Mouse (Mus musculus) macrophage (primary cell): ENCODE results near the gene Tnrc18. TPM values are rescaled to one million over a fixed set of nuclear protein-coding genes. Genes with fewer than 3 reads are reported as not detected.

Source experiments
- H3K27ac ChIP-seq: fragments of 350-480 bp; formaldehyde crosslinking; 2 replicates; pipeline ENCODE4 v1.9.0; 2021
- H3K36me3 ChIP-seq: fragments of 350-480 bp; formaldehyde crosslinking; 2 replicates; pipeline ENCODE4 v1.9.0; 2021; ENCODE audit errors: inconsistent target
- H3K4me3 ChIP-seq: fragments of 350-480 bp; formaldehyde crosslinking; 2 replicates; pipeline ENCODE4 v1.9.0; 2021; ENCODE audit errors: inconsistent target
- H3K79me2 ChIP-seq: fragments of 350-480 bp; formaldehyde crosslinking; 2 replicates; pipeline ENCODE4 v1.9.0; 2021; ENCODE audit errors: inconsistent target
- WGBS: methylation state at CpG from one replicate; pipeline ENCODE4 v1.1.7; 2026; ENCODE audit warnings: inconsistent platforms; ENCODE audit not compliant: missing documents; 5-methylcytosine and 5-hydroxymethylcytosine counted together
- polyA plus RNA-seq: library from polyadenylated mRNA; stranded (reverse); fragments of 250-400 nt; gene quantifications from 3 replicates; pipeline ENCODE4 v1.2.4, GENCODE M21; 2018; ENCODE audit warnings: inconsistent platforms

The Tnrc18 gene
- polyA plus RNA-seq, 1 experiment from 2014 or later: 25.5 TPM

GRCm38 (mm10) chr5:142764306-142764705 is 53.2 kb downstream of the Tnrc18 start:
- H3K79me2 ChIP-seq: peaks cover 62% of the 10 kb centered on the region
- H3K4me3 ChIP-seq: no peak overlapping the region
- H3K27ac ChIP-seq: no peak overlapping the region
- WGBS: 53% methylated on average over 9 of the region's 11 CpGs
- H3K36me3 ChIP-seq: peaks cover 81% of the 10 kb centered on the region

GRCm38 (mm10) chr5:142762082-142762807 is 55.2 kb downstream of the Tnrc18 start:
- Histone ChIP-seq H3K36me3 (peaks cover 91% of the 10 kb centered on the region), H3K79me2 (peaks cover 62% of the 10 kb centered on the region), H3K4me3 (no peak overlapping the region), H3K27ac (no peak overlapping the region)
- WGBS: 94% methylated on average over 19 of the region's 21 CpGs

DNA sequence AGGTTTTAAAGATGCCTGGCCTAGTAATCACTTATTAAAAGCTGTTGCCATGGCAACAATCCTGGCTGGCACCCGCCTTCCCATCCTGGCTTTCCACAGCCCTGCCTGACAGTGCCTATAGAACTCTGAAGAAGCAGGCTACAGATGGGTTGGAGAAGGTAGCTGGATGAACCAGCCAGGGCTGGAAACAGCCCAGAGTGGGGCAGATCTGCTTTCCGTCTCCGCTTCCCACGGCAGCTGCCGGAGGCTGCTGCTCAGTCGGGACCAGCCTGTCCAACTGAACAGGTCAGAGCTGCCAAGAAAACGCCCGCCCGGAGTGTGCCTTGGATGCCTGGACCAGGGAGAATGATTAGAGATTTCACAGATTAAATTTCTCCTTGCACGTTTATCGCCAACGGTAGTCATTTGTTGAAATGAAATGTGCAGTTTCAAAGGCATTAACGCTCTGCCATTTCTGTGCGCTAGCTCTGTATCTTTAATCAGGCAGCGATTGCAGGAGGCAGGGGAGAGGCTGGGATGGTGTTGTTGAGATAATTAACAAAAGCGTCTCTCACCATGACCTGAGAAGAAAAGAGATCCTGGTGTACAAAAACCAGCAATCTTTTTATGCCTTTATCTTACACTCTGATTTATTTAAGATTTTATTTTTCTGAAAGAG is 56.0 kb downstream of the Tnrc18 start:
- WGBS: 96% methylated on average over 16 of the region's 16 CpGs

GRCm38 (mm10) chr5:142759786-142760185 is 57.7 kb downstream of the Tnrc18 start:
- H3K36me3 ChIP-seq: peaks cover 91% of the 10 kb centered on the region

More for the DNA sequence above, 56.0 kb downstream of the Tnrc18 start:
- Histone ChIP-seq H3K27ac (no peak overlapping the region), H3K79me2 (peaks cover 62% of the 10 kb centered on the region), H3K36me3 (peaks cover 91% of the 10 kb centered on the region), H3K4me3 (no peak overlapping the region)

DNA sequence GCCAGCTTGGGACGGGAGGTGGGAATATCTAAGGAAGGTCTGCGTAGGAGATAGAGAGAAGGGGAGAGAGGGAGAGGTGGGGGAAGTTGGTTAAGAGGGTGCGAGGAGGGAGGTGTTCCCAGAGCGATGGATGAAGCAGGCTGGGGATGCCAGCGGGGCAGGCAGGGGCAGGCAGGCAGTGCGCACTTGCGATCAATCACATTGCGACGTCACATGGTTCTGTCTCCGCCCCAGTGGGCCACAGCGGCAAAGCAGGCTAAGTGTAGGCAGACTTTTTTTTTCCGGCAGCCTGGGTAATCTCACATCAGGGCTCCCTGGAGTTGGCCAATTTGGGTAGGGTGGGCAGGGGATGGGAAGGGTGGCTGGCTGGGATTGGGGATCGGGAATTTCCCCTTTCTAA is 65.2 kb downstream of the Tnrc18 start:
- 95% methylated on average over 13 of the region's 13 CpGs for WGBS
- Histone ChIP-seq H3K27ac (no peak overlapping the region), H3K4me3 (no peak overlapping the region), H3K36me3 (peaks cover 92% of the 10 kb centered on the region), H3K79me2 (peaks cover 23% of the 10 kb centered on the region; the same call in 1 of the 2 replicates)

More at GRCm38 (mm10) chr5:142759786-142760185, 57.7 kb downstream of the Tnrc18 start:
- H3K27ac ChIP-seq: no peak overlapping the region
- 97% methylated on average over 8 of the region's 8 CpGs for WGBS
- H3K79me2 ChIP-seq: peaks cover 61% of the 10 kb centered on the region; the same call in 1 of the 2 replicates
- H3K4me3 ChIP-seq: no peak overlapping the region

DNA sequence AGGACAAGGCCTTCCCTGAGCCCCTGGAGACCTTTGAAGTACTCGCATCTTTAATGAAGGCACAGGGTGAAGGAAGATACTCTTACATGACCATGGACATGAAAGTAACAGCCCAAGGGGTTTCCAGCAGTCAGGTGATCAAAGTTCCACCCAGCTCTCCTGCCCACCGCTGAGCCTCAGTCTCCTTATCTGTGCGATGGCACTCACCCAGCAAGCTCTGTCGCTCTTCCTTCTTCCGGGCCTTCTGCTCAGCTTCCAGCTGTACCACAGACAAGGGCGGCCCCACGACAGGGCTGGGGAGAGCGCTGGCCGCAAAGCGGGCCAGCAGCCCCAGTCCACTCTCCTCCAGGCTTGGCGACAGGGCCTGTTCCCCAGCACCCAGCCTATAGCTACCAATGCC is 67.3 kb downstream of the Tnrc18 start:
- WGBS: 99% methylated on average over 11 of the region's 11 CpGs
- H3K4me3 ChIP-seq: no peak overlapping the region
- H3K36me3 ChIP-seq: peaks cover 81% of the 10 kb centered on the region
- H3K79me2 ChIP-seq: peaks cover 3% of the 10 kb centered on the region; the same call in 1 of the 2 replicates
- H3K27ac ChIP-seq: no peak overlapping the region

DNA sequence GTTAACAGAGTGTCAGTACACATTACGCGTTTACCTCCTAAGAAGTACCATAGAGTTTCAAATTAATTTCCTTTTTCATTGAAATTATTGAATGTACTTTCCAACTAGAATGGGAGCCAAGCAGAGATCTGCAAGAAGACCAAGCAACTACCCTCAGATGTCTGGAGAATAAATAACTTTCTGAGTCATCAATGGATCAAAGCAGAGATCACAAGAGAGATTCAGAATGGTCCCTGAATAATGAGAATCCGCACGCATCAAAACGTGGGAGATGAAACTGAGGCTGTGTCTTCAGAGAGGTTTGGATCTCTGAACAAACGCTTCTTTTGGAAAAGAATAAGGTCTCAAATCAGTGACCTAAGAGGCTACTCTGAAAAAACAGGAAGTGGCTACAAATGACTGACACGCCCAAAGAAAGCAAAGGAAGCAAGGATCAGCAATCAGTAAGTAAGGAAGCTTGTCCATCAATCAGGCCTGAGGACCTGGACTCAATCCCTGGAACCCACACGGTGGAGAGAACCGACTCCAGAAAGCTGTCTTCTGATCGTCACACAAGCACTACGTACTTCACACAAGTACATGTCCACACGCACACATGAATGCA is 70.3 kb downstream of the Tnrc18 start:
- peaks cover 73% of the 10 kb centered on the region for H3K36me3 ChIP-seq
- H3K79me2 ChIP-seq: peaks cover 8% of the 10 kb centered on the region; the same call in 1 of the 2 replicates

GRCm38 (mm10) chr5:142739941-142740340 is 77.5 kb downstream of the Tnrc18 start:
- Histone ChIP-seq H3K79me2 (peaks cover 7% of the 10 kb centered on the region; the same call in 1 of the 2 replicates), H3K4me3 (no peak overlapping the region), H3K36me3 (peaks cover 87% of the 10 kb centered on the region), H3K27ac (no peak overlapping the region)
- 67% methylated on average over 7 of the region's 8 CpGs for WGBS

More for the DNA sequence above, 70.3 kb downstream of the Tnrc18 start:
- Histone ChIP-seq H3K4me3 (no peak overlapping the region), H3K27ac (no peak overlapping the region)
- WGBS: 65% methylated on average over 12 of the region's 12 CpGs

DNA sequence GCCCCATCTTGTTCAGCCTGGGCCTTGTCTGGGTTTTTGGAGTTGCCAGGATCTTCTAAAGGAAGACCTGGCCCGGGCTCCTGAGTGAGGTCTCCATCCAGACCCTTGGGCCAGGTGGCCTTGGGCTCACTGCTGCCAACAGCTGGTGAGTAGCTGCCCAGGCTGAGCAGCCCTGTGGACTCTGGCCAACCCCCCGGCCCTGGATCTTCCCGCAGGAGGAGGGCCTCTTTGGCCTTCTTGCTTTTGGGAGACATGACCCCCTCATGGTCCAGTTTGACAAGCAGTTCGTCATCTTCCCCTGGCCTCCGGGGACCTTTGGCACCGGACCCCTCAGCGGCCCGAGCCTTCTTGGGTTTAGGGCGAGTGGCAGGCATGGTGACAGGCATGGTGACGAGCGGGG is 85.5 kb downstream of the Tnrc18 start:
- no peak overlapping the region for H3K27ac ChIP-seq
- H3K4me3 ChIP-seq: no peak overlapping the region
- H3K79me2 ChIP-seq: no peaks in the 10 kb centered on the region
- peaks cover 94% of the 10 kb centered on the region for H3K36me3 ChIP-seq
- WGBS: 91% methylated on average over 8 of the region's 11 CpGs

DNA sequence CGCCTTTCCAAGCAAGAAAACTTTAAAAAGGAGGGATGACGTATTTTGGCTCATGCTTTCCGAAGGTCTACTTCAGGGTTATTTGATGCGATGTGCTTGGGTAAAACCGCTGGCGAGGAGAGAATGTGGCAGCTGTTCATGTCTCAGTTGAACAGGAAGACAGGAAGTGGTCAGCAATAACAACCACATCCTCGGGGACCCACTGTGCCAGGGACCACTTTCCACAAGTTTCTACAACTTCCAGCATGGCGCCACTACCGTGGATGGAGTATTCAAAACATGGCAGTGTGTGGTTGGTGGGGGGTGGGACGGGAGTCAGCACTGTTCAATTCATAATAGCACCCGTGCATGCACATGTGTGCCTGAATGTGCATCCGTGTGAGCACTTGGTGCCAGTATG is 87.2 kb downstream of the Tnrc18 start:
- H3K36me3 ChIP-seq: peaks cover 91% of the 10 kb centered on the region
- H3K79me2 ChIP-seq: no peaks in the 10 kb centered on the region
- no peak overlapping the region for H3K4me3 ChIP-seq
- WGBS: 71% methylated on average over 12 of the region's 12 CpGs
- no peak overlapping the region for H3K27ac ChIP-seq

- no peaks in the 10 kb centered on the region for H3K79me2 ChIP-seq
- 98% methylated on average over 16 of the region's 16 CpGs for WGBS
- H3K4me3 ChIP-seq: no peak overlapping the region
- H3K36me3 ChIP-seq: peaks cover 72% of the 10 kb centered on the region
- H3K27ac ChIP-seq: no peak overlapping the region
These were observed 89.2 kb downstream of the Tnrc18 start for GRCm38 (mm10) chr5:142728301-142728700.

- no peaks in the 10 kb centered on the region for H3K79me2 ChIP-seq
- no peak overlapping the region for H3K27ac ChIP-seq
- WGBS: 93% methylated on average over 6 of the region's 6 CpGs
- peaks cover 57% of the 10 kb centered on the region for H3K36me3 ChIP-seq
- H3K4me3 ChIP-seq: no peak overlapping the region
These were observed 90.7 kb downstream of the Tnrc18 start for GRCm38 (mm10) chr5:142726748-142727147.

DNA sequence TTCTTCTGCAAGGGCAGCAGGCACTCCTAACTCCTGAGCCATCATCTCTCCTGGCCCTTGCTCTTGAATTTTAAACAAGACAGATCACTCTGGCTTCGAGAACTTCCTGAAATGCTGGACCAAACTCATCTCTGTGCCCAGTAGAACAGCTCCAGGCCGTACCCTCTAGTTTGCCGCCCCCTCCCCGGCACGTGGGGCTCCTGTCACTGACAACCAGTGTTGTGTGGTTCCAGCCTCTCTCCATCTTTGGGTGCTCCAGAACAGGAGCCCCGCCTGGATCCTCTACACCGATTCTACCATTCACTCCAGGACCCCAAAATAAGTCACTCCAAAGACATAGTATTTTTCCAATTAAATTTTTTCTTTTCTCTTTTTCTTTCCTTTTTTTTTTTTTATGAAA is 93.2 kb downstream of the Tnrc18 start:
- Histone ChIP-seq H3K27ac (no peak overlapping the region), H3K79me2 (no peaks in the 10 kb centered on the region)
- 96% methylated on average over 7 of the region's 7 CpGs for WGBS

GRCm38 (mm10) chr5:142723520-142724133 is 93.8 kb downstream of the Tnrc18 start:
- peaks cover 30% of the 10 kb centered on the region for H3K36me3 ChIP-seq
- no peaks in the 10 kb centered on the region for H3K79me2 ChIP-seq
- H3K27ac ChIP-seq: no peak overlapping the region
- WGBS: 17% methylated on average over 7 of the region's 7 CpGs
- no peak overlapping the region for H3K4me3 ChIP-seq

More for the DNA sequence above, 93.2 kb downstream of the Tnrc18 start:
- Histone ChIP-seq H3K4me3 (no peak overlapping the region), H3K36me3 (peaks cover 36% of the 10 kb centered on the region)
